Mouse (Mus musculus) neutrophil, adult 65 days (primary cell): ENCODE data around the gene Sephs1. TPM values are rescaled to one million over a fixed set of nuclear protein-coding genes. Genes with fewer than 3 reads are reported as not detected.

ENCODE experiments used
- total RNA-seq: library from RNA; stranded (reverse); gene quantifications from 2 replicates; pipeline ENCODE4 v1.2.4, GENCODE M21; 2023

The Sephs1 gene
- 16.3 and 16.7 TPM in 2 replicates for total RNA-seq

GRCm38 (mm10) chr2:4881350-4882248 lies at the start of gene Sephs1:
Gene Sephs1, plus strand, starts transcription at chr2:4881564.

GRCm38 (mm10) chr2:4918860-4919739 lies 37.7 kb downstream of the Sephs1 start, which contains the start of gene Phyh:
Gene Phyh, plus strand, starts transcription at chr2:4919019.

Other genes starting within 250 kb of the Sephs1 start
- gene Prpf18, start 229.5 kb upstream of the Sephs1 start, total RNA-seq = 47.5 and 68.1 TPM in 2 replicates
- not detected in 2 replicates for gene Bend7, start 163.7 kb upstream of the Sephs1 start, total RNA-seq
- gene Phyh, start 37.5 kb downstream of the Sephs1 start, total RNA-seq = 27.9 and 49.9 TPM in 2 replicates
- gene Ucma, start 94.6 kb downstream of the Sephs1 start, total RNA-seq = not detected in 2 replicates
- 33.2 and 50.8 TPM in 2 replicates for gene Mcm10, start 131.2 kb downstream of the Sephs1 start, total RNA-seq
- gene Optn, start 182.5 kb downstream of the Sephs1 start, total RNA-seq = 50.2 and 75.2 TPM in 2 replicates